Mouse (Mus musculus): Measurements from ENCODE around the gene Cpeb4. TPM values are rescaled to one million over a fixed set of nuclear protein-coding genes. Genes with fewer than 3 reads are reported as not detected.

Cpeb4 gene
- polyA plus RNA-seq, 1 experiment from 2014 or later, result 20.3 TPM

DNA sequence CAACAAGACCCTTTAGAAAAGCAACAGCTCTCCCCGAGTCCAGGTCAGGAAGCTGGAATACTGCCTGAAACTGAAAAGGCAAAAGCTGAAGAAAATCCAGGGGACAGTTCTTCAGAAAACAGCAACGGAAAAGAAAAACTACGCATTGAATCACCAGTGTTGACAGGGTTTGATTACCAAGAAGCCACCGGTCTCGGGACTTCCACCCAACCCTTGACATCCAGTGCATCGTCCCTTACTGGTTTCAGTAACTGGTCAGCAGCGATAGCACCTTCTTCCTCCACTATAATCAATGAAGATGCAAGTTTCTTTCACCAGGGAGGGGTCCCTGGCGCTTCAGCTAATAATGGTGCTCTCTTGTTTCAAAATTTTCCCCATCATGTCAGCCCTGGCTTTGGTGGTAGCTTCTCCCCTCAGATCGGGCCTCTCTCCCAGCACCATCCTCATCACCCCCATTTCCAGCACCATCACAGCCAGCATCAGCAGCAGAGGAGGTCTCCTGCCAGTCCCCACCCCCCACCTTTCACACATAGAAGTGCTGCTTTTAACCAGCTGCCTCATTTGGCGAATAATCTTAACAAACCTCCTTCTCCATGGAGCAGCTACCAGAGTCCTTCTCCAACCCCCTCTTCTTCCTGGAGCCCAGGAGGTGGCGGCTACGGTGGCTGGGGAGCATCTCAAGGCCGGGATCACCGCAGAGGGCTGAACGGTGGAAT lies 693 bp downstream of the Cpeb4 start:
- no peak overlapping the region for H3K27ac ChIP-seq (ENCODE audit: low read depth, low read length)
- no peaks in the 10 kb centered on the region for H3K36me3 ChIP-seq (ENCODE audit: control insufficient read depth, insufficient read depth, low read length)
- peak; percentile 23 for DNase-seq (ENCODE audit: low spot score)
- no peaks in the 10 kb centered on the region for H3K27me3 ChIP-seq (ENCODE audit: control insufficient read depth, insufficient read depth, low read length)
- peak overlapping the region; percentile 41 for H3K4me3 ChIP-seq (ENCODE audit: low read depth, low read length)
- no peaks in the 10 kb centered on the region for H3K9me3 ChIP-seq (ENCODE audit: control insufficient read depth, low read length)
- no peak for ATAC-seq (ENCODE audit: insufficient read depth, low FRiP score, low TSS enrichment)
- peak overlapping the region; percentile 44 for H3K9ac ChIP-seq (ENCODE audit: low read length)
- 51% methylated on average over 15 of the region's 15 CpGs for WGBS
- no peaks in the 10 kb centered on the region; the same call in 1 of the 2 replicates for H3K4me1 ChIP-seq (ENCODE audit: control insufficient read depth, insufficient read depth, low read length)
- H3K4me2 ChIP-seq (ENCODE audit: low read depth), result peak overlapping the region; percentile 53

DNA sequence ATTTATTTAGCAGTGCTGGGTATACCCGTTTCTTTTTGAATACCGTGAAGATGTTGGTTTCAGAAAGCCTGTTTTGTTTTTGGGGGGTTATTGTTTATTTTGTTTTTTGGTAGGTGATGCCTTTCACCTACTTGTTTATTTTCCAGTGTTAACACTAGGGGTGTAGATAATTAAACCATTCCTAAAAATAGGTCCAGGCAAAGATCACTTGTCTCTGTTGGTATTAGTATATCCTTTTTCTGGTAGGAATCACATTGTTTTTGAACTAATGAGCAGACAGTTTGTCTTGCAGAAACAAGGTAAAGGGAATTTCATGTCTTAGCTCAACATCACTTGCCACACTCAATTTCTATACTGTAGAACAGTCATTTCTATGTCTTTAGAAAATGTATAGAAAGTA lies 2.1 kb downstream of the Cpeb4 start:
- no peak overlapping the region for H3K27ac ChIP-seq (ENCODE audit: low read depth, low read length)
- no peaks in the 10 kb centered on the region; the same call in 1 of the 2 replicates for H3K4me1 ChIP-seq (ENCODE audit: control insufficient read depth, insufficient read depth, low read length)
- no peak overlapping the region for H3K9ac ChIP-seq (ENCODE audit: low read length)
- no peak for DNase-seq (ENCODE audit: low spot score)
- no peaks in the 10 kb centered on the region for H3K27me3 ChIP-seq (ENCODE audit: control insufficient read depth, insufficient read depth, low read length)
- WGBS, result 76% methylated on average over 2 of the region's 2 CpGs
- no peak for ATAC-seq (ENCODE audit: insufficient read depth, low FRiP score, low TSS enrichment)
- peak overlapping the region; percentile 23 for H3K4me3 ChIP-seq (ENCODE audit: low read depth, low read length)
- H3K4me2 ChIP-seq (ENCODE audit: low read depth), result peak overlapping the region; percentile 53
- no peaks in the 10 kb centered on the region for H3K36me3 ChIP-seq (ENCODE audit: control insufficient read depth, insufficient read depth, low read length)
- no peaks in the 10 kb centered on the region for H3K9me3 ChIP-seq (ENCODE audit: control insufficient read depth, low read length)

DNA sequence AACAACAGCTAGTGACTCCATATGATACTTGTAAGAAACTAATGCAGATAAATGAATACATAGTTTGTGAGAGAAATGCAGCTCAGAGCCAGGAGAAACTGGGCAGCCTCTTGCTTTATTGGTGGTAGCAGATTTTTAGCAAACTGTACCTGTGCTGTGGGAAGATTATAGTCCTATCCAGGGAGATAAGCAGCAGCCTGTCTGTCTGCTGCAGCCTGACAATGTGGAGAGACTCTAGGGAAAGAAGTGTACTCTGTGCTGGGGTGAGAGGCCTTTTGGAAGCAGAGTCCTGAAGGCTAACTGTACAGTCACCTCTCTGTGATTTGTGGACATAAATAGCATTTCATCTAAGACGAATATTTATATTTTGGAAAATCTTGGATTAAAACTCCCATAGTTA lies 11.7 kb downstream of the Cpeb4 start:
- H3K4me3 ChIP-seq (ENCODE audit: low read depth, low read length), result no peak overlapping the region
- H3K4me2 ChIP-seq (ENCODE audit: low read depth), result no peak overlapping the region
- no peaks in the 10 kb centered on the region for H3K36me3 ChIP-seq (ENCODE audit: control insufficient read depth, insufficient read depth, low read length)
- DNase-seq (ENCODE audit: low spot score), result no peak
- H3K4me1 ChIP-seq (ENCODE audit: control insufficient read depth, insufficient read depth, low read length), result no peaks in the 10 kb centered on the region
- no peaks in the 10 kb centered on the region for H3K9me3 ChIP-seq (ENCODE audit: control insufficient read depth, low read length)
- no peak overlapping the region for H3K9ac ChIP-seq (ENCODE audit: low read length)
- ATAC-seq (ENCODE audit: insufficient read depth, low FRiP score, low TSS enrichment), result no peak
- no peaks in the 10 kb centered on the region for H3K27me3 ChIP-seq (ENCODE audit: control insufficient read depth, insufficient read depth, low read length)
- 88% methylated on average over 1 of the region's 1 CpGs for WGBS
- H3K27ac ChIP-seq (ENCODE audit: low read depth, low read length), result no peak overlapping the region

DNA sequence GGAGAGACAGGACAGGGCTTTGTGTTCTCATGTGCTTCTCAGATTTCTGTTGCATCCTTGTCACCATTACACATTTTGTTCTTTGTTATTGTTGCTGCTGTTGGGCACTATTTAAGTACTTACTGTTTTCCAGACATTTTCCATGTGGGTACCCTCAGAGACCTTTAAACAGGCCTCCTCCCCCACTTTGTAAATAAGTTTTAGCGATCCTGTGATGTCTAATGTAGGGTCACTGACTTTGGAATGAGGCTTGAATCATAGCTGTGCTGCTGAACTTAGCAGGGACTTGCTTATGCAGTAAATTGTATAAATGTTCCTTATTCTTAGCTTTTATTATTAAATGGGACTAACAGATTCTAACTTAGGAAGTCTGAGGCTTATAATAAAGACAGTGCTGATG lies 13.8 kb downstream of the Cpeb4 start:
- Histone ChIP-seq H3K9me3 (ENCODE audit: control insufficient read depth, low read length) (no peaks in the 10 kb centered on the region), H3K4me2 (ENCODE audit: low read depth) (no peak overlapping the region), H3K4me3 (ENCODE audit: low read depth, low read length) (no peak overlapping the region), H3K4me1 (ENCODE audit: control insufficient read depth, insufficient read depth, low read length) (no peaks in the 10 kb centered on the region), H3K27me3 (ENCODE audit: control insufficient read depth, insufficient read depth, low read length) (no peaks in the 10 kb centered on the region), H3K9ac (ENCODE audit: low read length) (no peak overlapping the region), H3K27ac (ENCODE audit: low read depth, low read length) (no peak overlapping the region), H3K36me3 (ENCODE audit: control insufficient read depth, insufficient read depth, low read length) (no peaks in the 10 kb centered on the region)
- no peak for DNase-seq (ENCODE audit: low spot score)
- no peak for ATAC-seq (ENCODE audit: insufficient read depth, low FRiP score, low TSS enrichment)
- WGBS, result 78% methylated on average over 1 of the region's 1 CpGs

DNA sequence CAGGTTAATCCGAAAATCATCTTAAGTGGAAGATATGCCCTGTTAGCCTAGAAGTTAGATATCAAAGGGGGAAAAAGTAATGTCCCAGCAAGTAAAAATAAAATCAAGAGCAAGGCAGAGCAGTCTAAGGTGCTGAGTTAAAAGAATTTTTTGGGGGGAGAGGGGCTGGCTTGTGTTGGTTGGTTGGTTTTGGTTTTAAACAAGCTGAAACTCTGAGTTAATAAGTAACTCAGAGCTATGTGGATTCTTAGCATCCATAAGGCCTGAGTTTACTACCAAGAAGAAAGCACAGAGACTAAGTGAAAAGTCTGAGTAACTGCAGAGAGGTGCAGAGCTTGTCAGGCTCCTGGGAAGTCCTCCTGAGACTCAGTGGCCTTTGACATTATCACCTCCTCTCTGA lies 16.2 kb downstream of the Cpeb4 start:
- 83% methylated on average over 1 of the region's 1 CpGs for WGBS
- Histone ChIP-seq H3K27ac (ENCODE audit: low read depth, low read length) (no peak overlapping the region), H3K36me3 (ENCODE audit: control insufficient read depth, insufficient read depth, low read length) (no peaks in the 10 kb centered on the region), H3K27me3 (ENCODE audit: control insufficient read depth, insufficient read depth, low read length) (no peaks in the 10 kb centered on the region), H3K9me3 (ENCODE audit: control insufficient read depth, low read length) (no peaks in the 10 kb centered on the region), H3K4me2 (ENCODE audit: low read depth) (no peak overlapping the region), H3K9ac (ENCODE audit: low read length) (no peak overlapping the region), H3K4me3 (ENCODE audit: low read depth, low read length) (no peak overlapping the region), H3K4me1 (ENCODE audit: control insufficient read depth, insufficient read depth, low read length) (no peaks in the 10 kb centered on the region)
- ATAC-seq (ENCODE audit: insufficient read depth, low FRiP score, low TSS enrichment) (no peak), DNase-seq (ENCODE audit: low spot score) (no peak)

DNA sequence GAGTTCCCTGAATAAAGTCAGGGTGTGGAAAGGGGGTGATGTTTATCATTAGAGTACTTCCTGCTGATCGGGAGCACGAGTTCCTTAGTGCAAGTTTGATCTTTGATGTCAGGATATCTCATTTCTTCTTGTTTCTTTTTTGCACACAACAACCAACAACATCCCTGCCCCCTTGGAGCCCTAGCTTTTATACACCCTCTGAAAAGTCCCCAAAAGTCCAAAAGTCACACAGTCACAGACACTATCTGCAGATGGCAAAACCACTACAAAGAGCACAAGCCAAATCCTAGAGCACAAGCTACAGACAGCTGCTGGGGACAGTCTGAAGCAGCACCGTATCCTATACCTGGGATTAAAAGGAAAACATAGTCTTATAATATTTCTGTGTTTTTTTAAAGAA lies 20.1 kb downstream of the Cpeb4 start:
- no peaks in the 10 kb centered on the region for H3K4me1 ChIP-seq (ENCODE audit: control insufficient read depth, insufficient read depth, low read length)
- no peak overlapping the region for H3K9ac ChIP-seq (ENCODE audit: low read length)
- H3K4me2 ChIP-seq (ENCODE audit: low read depth), result no peak overlapping the region
- H3K27me3 ChIP-seq (ENCODE audit: control insufficient read depth, insufficient read depth, low read length), result no peaks in the 10 kb centered on the region
- no peaks in the 10 kb centered on the region for H3K36me3 ChIP-seq (ENCODE audit: control insufficient read depth, insufficient read depth, low read length)
- H3K9me3 ChIP-seq (ENCODE audit: control insufficient read depth, low read length), result no peaks in the 10 kb centered on the region
- H3K4me3 ChIP-seq (ENCODE audit: low read depth, low read length), result no peak overlapping the region
- no peak for ATAC-seq (ENCODE audit: insufficient read depth, low FRiP score, low TSS enrichment)
- DNase-seq (ENCODE audit: low spot score), result no peak
- H3K27ac ChIP-seq (ENCODE audit: low read depth, low read length), result no peak overlapping the region
- 68% methylated on average over 3 of the region's 3 CpGs for WGBS

DNA sequence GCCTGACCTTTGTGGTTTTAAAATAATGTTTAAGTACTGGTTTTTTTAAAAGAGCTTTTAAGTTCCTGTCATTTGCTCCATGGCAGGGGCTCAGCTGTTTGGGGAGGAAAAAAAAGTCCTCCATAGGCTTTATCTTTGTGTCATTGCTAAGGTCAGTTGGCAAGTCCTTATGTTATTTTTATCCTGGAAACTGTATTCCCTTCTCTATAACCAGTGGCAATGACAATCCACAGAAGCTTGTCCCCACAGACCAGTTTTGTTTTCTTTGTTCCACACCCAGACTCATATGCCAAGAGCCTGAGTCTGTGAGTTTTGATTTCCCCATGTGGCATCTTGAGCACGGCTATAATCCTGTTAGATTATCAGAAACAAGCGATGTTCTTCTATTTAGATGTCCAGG lies 21.6 kb downstream of the Cpeb4 start:
- Histone ChIP-seq H3K9me3 (ENCODE audit: control insufficient read depth, low read length) (no peaks in the 10 kb centered on the region), H3K4me3 (ENCODE audit: low read depth, low read length) (no peak overlapping the region), H3K4me1 (ENCODE audit: control insufficient read depth, insufficient read depth, low read length) (no peaks in the 10 kb centered on the region), H3K36me3 (ENCODE audit: control insufficient read depth, insufficient read depth, low read length) (no peaks in the 10 kb centered on the region), H3K27ac (ENCODE audit: low read depth, low read length) (no peak overlapping the region), H3K27me3 (ENCODE audit: control insufficient read depth, insufficient read depth, low read length) (no peaks in the 10 kb centered on the region), H3K4me2 (ENCODE audit: low read depth) (no peak overlapping the region), H3K9ac (ENCODE audit: low read length) (no peak overlapping the region)
- WGBS, result 86% methylated on average over 2 of the region's 2 CpGs
- ATAC-seq (ENCODE audit: insufficient read depth, low FRiP score, low TSS enrichment) (no peak), DNase-seq (ENCODE audit: low spot score) (no peak)

DNA sequence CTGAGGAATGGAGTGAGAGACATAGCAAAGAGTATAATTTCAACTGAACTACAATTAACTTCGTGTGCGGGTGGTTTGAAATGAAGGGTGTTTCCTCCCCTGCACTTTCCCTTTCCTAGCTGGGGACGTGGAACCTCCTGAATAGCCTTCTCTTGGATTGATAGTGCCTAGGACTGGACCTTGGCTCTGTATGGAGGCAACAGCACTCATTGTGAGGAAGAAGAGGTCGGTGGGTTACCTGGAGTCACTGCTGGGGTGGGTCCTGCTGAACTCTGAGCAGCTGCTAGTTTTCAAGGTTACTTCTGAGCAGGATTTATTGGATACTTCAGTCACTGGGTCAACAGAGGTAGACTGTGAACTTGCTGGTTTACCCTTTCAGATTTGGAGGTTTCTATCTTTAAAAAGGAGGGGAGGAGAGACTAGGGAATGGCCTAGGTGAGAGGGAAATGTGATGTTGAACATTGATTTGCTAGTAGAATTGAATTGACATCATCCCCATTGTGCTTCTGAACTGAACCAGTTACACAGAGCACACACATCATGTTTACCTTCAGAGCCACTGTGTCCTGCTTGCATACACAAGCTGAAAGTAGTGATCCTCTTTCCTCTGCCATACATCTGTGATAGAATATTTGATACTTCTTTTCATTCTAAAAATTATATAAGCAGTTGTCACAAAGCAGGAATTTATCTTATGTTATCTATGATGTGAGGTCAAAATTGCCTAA lies 24.2 kb downstream of the Cpeb4 start:
- Histone ChIP-seq H3K27ac (ENCODE audit: low read depth, low read length) (no peak overlapping the region), H3K36me3 (ENCODE audit: control insufficient read depth, insufficient read depth, low read length) (no peaks in the 10 kb centered on the region), H3K9me3 (ENCODE audit: control insufficient read depth, low read length) (no peaks in the 10 kb centered on the region), H3K4me3 (ENCODE audit: low read depth, low read length) (no peak overlapping the region), H3K4me1 (ENCODE audit: control insufficient read depth, insufficient read depth, low read length) (no peaks in the 10 kb centered on the region), H3K27me3 (ENCODE audit: control insufficient read depth, insufficient read depth, low read length) (no peaks in the 10 kb centered on the region), H3K9ac (ENCODE audit: low read length) (no peak overlapping the region), H3K4me2 (ENCODE audit: low read depth) (no peak overlapping the region)
- no peak for ATAC-seq (ENCODE audit: insufficient read depth, low FRiP score, low TSS enrichment)
- DNase-seq (ENCODE audit: low spot score), result no peak
- WGBS, result 80% methylated on average over 4 of the region's 4 CpGs

DNA sequence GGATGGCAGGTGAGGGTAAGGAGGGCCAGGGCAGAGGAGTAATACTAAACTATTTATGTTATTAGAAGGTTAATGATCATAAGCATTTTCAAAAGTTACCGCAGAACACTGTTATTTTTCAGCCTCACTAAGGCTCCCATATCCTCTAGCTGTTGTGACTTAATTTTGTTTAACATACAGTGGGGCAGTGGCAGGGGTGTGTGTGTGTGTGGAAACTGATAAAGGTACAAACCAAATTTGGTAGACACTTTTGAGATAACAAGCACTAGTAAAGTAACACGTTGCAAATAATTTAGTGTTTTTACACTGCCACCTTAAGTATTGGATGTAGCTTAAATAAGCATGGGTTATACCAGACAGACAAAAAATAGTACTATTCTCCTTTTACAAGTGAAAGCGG lies 24.9 kb downstream of the Cpeb4 start:
- no peak for ATAC-seq (ENCODE audit: insufficient read depth, low FRiP score, low TSS enrichment)
- WGBS, result 91% methylated on average over 3 of the region's 3 CpGs
- DNase-seq (ENCODE audit: low spot score), result no peak
- Histone ChIP-seq H3K9me3 (ENCODE audit: control insufficient read depth, low read length) (no peaks in the 10 kb centered on the region), H3K27ac (ENCODE audit: low read depth, low read length) (no peak overlapping the region), H3K9ac (ENCODE audit: low read length) (no peak overlapping the region), H3K4me1 (ENCODE audit: control insufficient read depth, insufficient read depth, low read length) (no peaks in the 10 kb centered on the region), H3K27me3 (ENCODE audit: control insufficient read depth, insufficient read depth, low read length) (no peaks in the 10 kb centered on the region), H3K4me3 (ENCODE audit: low read depth, low read length) (no peak overlapping the region), H3K4me2 (ENCODE audit: low read depth) (no peak overlapping the region), H3K36me3 (ENCODE audit: control insufficient read depth, insufficient read depth, low read length) (no peaks in the 10 kb centered on the region)

Data from neural tube, embryonic 11.5 days (tissue).